Mouse (Mus musculus) embryonic facial prominence, embryonic 11.5 days (tissue): Measurements from ENCODE around the gene Pla2g2c. TPM values are rescaled to one million over a fixed set of nuclear protein-coding genes. Genes with fewer than 3 reads are reported as not detected.

Source experiments
- ATAC-seq: fragments of 200-750 bp; cut with Nextera tagmentation; replicated peaks from 2 replicates; pipeline ENCODE4 v1.8.0; 2017; ENCODE audit warnings: low read depth; ENCODE audit not compliant: insufficient number of reproducible peaks, low FRiP score, low TSS enrichment
- DNase-seq: peaks from one replicate; pipeline ENCODE4 v3.0.0-alpha.2; 2015; ENCODE audit warnings: low spot score
- H3K27ac ChIP-seq: fragments of 300-500 bp; sonication (generic); replicated peaks from 2 replicates; pipeline ENCODE4 v1.5.1; 2014; ENCODE audit warnings: mild to moderate bottlenecking, low read depth, low read length, control low read depth
- H3K27me3 ChIP-seq: fragments of 300-500 bp; sonication (generic); 2 replicates; pipeline ENCODE4 v1.6.1; 2014; ENCODE audit warnings: mild to moderate bottlenecking, low read length, moderate library complexity, mixed read lengths; ENCODE audit not compliant: control insufficient read depth, insufficient read depth
- H3K36me3 ChIP-seq: fragments of 300-500 bp; sonication (generic); replicated peaks from 2 replicates; pipeline ENCODE4 v1.6.1; 2014; ENCODE audit warnings: low read depth, mild to moderate bottlenecking, low read length, moderate library complexity, mixed read lengths; ENCODE audit not compliant: control insufficient read depth, insufficient read depth
- H3K4me1 ChIP-seq: fragments of 300-500 bp; sonication (generic); 2 replicates; pipeline ENCODE4 v1.6.1; 2014; ENCODE audit warnings: low read length, mixed read lengths; ENCODE audit not compliant: control insufficient read depth, insufficient read depth
- H3K4me2 ChIP-seq: fragments of 300-500 bp; sonication (generic); 2 replicates; pipeline ENCODE4 v1.6.1; 2014; ENCODE audit warnings: low read depth, mild to moderate bottlenecking, control low read depth, low read length, moderate library complexity
- H3K4me3 ChIP-seq: fragments of 300-500 bp; sonication (generic); 2 replicates; pipeline ENCODE4 v1.5.1; 2014; ENCODE audit warnings: low read depth, low read length, control low read depth
- H3K9ac ChIP-seq: fragments of 300-500 bp; sonication (generic); replicated peaks from 2 replicates; pipeline ENCODE4 v1.6.1; 2014; ENCODE audit warnings: mild to moderate bottlenecking, control low read depth, low read length
- H3K9me3 ChIP-seq: fragments of 300-500 bp; sonication (generic); replicated peaks from 2 replicates; pipeline ENCODE4 v1.6.1; 2016; ENCODE audit warnings: mild to moderate bottlenecking, low read length, inconsistent platforms, mixed read lengths; ENCODE audit not compliant: control insufficient read depth
- WGBS: fragments of 180-500 bp; shearing (Covaris S2); extraction: QIAGEN DNeasy Blood & Tissue Kit; methylation state at CpG from one replicate; pipeline ENCODE4 v1.1.7; 2014; 5-methylcytosine and 5-hydroxymethylcytosine counted together
- polyA plus RNA-seq: library from polyadenylated mRNA; unstranded; fragments of >200 nt; fragmentation: Nextera tagmentation; extraction: Ambion mirVana; gene quantifications from 2 replicates; pipeline ENCODE4 v1.2.1, GENCODE M21; 2014

Pla2g2c gene
- 0.28 and 0.48 TPM in 2 replicates for polyA plus RNA-seq

- Histone ChIP-seq H3K27me3 (no peaks in the 10 kb centered on the region), H3K27ac (no peak within 1 kb of the TSS), H3K4me1 (peaks cover 2% of the 10 kb centered on the region; the same call in 1 of the 2 replicates), H3K4me3 (peak within 1 kb of the TSS; percentile 21), H3K4me2 (peak within 1 kb of the TSS; percentile 63), H3K9me3 (no peaks in the 10 kb centered on the region), H3K36me3 (no peaks in the 10 kb centered on the region), H3K9ac (peak within 1 kb of the TSS; percentile 30)
- no peak for DNase-seq
- ATAC-seq = no peak
- WGBS = 50% methylated on average over 18 of the region's 18 CpGs
Measured at GRCm38 (mm10) chr4:138724354-138725126, at the start of gene Pla2g2c. TSS of gene Pla2g2c (plus strand) at chr4:138724792.

- no peaks in the 10 kb centered on the region for H3K4me1 ChIP-seq
- H3K4me2 ChIP-seq = no peak overlapping the region
- DNase-seq = peak; percentile 84
- no peaks in the 10 kb centered on the region for H3K36me3 ChIP-seq
- H3K27ac ChIP-seq = no peak overlapping the region
- H3K9me3 ChIP-seq = no peaks in the 10 kb centered on the region
- H3K4me3 ChIP-seq = no peak overlapping the region
- no peak overlapping the region for H3K9ac ChIP-seq
- WGBS = 12% methylated on average over 16 of the region's 16 CpGs
- ATAC-seq = no peak
- H3K27me3 ChIP-seq = no peaks in the 10 kb centered on the region; the same call in 1 of the 2 replicates
Measured at GRCm38 (mm10) chr4:138676480-138676879, 48.1 kb upstream of the Pla2g2c start.

GRCm38 (mm10) chr4:138677579-138677978, 47.0 kb upstream of the Pla2g2c start:
- WGBS = 18% methylated on average over 16 of the region's 16 CpGs
- no peak overlapping the region for H3K4me2 ChIP-seq
- ATAC-seq = no peak
- no peak overlapping the region for H3K4me3 ChIP-seq
- no peak overlapping the region for H3K27ac ChIP-seq
- H3K9me3 ChIP-seq = no peaks in the 10 kb centered on the region
- no peaks in the 10 kb centered on the region for H3K36me3 ChIP-seq
- no peak overlapping the region for H3K9ac ChIP-seq
- H3K4me1 ChIP-seq = no peaks in the 10 kb centered on the region
- H3K27me3 ChIP-seq = no peaks in the 10 kb centered on the region; the same call in 1 of the 2 replicates
- DNase-seq = peak; percentile 27

GRCm38 (mm10) chr4:138680124-138680523, 44.5 kb upstream of the Pla2g2c start:
- Histone ChIP-seq H3K4me3 (no peak overlapping the region), H3K9me3 (no peaks in the 10 kb centered on the region), H3K27me3 (no peaks in the 10 kb centered on the region), H3K36me3 (no peaks in the 10 kb centered on the region), H3K27ac (no peak overlapping the region), H3K4me1 (no peaks in the 10 kb centered on the region), H3K4me2 (no peak overlapping the region), H3K9ac (no peak overlapping the region)
- DNase-seq (no peak), ATAC-seq (no peak)
- WGBS = 73% methylated on average over 4 of the region's 4 CpGs

- no peak overlapping the region for H3K9ac ChIP-seq
- no peaks in the 10 kb centered on the region for H3K36me3 ChIP-seq
- H3K4me1 ChIP-seq = no peaks in the 10 kb centered on the region
- H3K27me3 ChIP-seq = peaks cover 2% of the 10 kb centered on the region; the same call in 1 of the 2 replicates
- H3K4me3 ChIP-seq = no peak overlapping the region
- no peaks in the 10 kb centered on the region for H3K9me3 ChIP-seq
- WGBS = 61% methylated on average over 2 of the region's 2 CpGs
- ATAC-seq = no peak
- H3K27ac ChIP-seq = no peak overlapping the region
- DNase-seq = no peak
- no peak overlapping the region for H3K4me2 ChIP-seq
Measured at GRCm38 (mm10) chr4:138682760-138683159, 41.8 kb upstream of the Pla2g2c start.

GRCm38 (mm10) chr4:138685813-138686212, 38.8 kb upstream of the Pla2g2c start:
- DNase-seq (no peak), ATAC-seq (no peak)
- Histone ChIP-seq H3K36me3 (no peaks in the 10 kb centered on the region), H3K4me1 (no peaks in the 10 kb centered on the region), H3K27me3 (peaks cover 2% of the 10 kb centered on the region; the same call in 1 of the 2 replicates), H3K9me3 (no peaks in the 10 kb centered on the region), H3K4me3 (no peak overlapping the region), H3K27ac (no peak overlapping the region), H3K9ac (no peak overlapping the region), H3K4me2 (no peak overlapping the region)
- 83% methylated on average over 6 of the region's 6 CpGs for WGBS

GRCm38 (mm10) chr4:138689094-138689512, 35.5 kb upstream of the Pla2g2c start:
- Histone ChIP-seq H3K4me1 (no peaks in the 10 kb centered on the region), H3K4me2 (no peak overlapping the region), H3K9ac (no peak overlapping the region), H3K9me3 (no peaks in the 10 kb centered on the region), H3K27me3 (peaks cover 7% of the 10 kb centered on the region; the same call in 1 of the 2 replicates), H3K36me3 (no peaks in the 10 kb centered on the region), H3K4me3 (no peak overlapping the region), H3K27ac (no peak overlapping the region)
- ATAC-seq (no peak), DNase-seq (no peak)
- WGBS = 22% methylated on average over 3 of the region's 3 CpGs

- H3K27me3 ChIP-seq = peaks cover 7% of the 10 kb centered on the region; the same call in 1 of the 2 replicates
- ATAC-seq (no peak), DNase-seq (no peak)
- no peak overlapping the region for H3K27ac ChIP-seq
- no peak overlapping the region for H3K4me2 ChIP-seq
- no peaks in the 10 kb centered on the region for H3K36me3 ChIP-seq
- H3K9ac ChIP-seq = no peak overlapping the region
- no peaks in the 10 kb centered on the region for H3K4me1 ChIP-seq
- no peak overlapping the region for H3K4me3 ChIP-seq
- WGBS = 8% methylated on average over 4 of the region's 4 CpGs
- no peaks in the 10 kb centered on the region for H3K9me3 ChIP-seq
Measured at GRCm38 (mm10) chr4:138690561-138690960, 34.0 kb upstream of the Pla2g2c start.
